Mouse (Mus musculus) liver, embryonic 14.5 days (tissue): ENCODE data around the gene Ddx21. TPM values are rescaled to one million over a fixed set of nuclear protein-coding genes. Genes with fewer than 3 reads are reported as not detected.
A peak's percentile ranks its signal among the peaks of the same experiment; 100 is the strongest.

Source experiments
- ATAC-seq: fragments of 200-750 bp; cut with Nextera tagmentation; 2 replicates; pipeline ENCODE4 v1.8.0; 2017; ENCODE audit warnings: moderate number of reproducible peaks, mild to moderate bottlenecking, moderate library complexity; ENCODE audit not compliant: insufficient read depth
- DNase-seq, 3 experiments: peaks; one replicate each; pipeline ENCODE4 v3.0.0-alpha.2; 2012 to 2013; ENCODE audit warnings: low read depth in 3 of 3, low spot score in 3 of 3
- H3K27ac ChIP-seq: fragments of 300-500 bp; sonication (generic); 2 replicates; pipeline ENCODE4 v1.5.1; 2014; ENCODE audit warnings: moderate library complexity, mild to moderate bottlenecking, control low read depth, inconsistent platforms
- H3K27me3 ChIP-seq: fragments of 300-500 bp; sonication (generic); 2 replicates; pipeline ENCODE4 v1.6.1; 2014; ENCODE audit warnings: mild to moderate bottlenecking, low read length, moderate library complexity; ENCODE audit not compliant: control insufficient read depth, insufficient read depth
- H3K36me3 ChIP-seq: fragments of 300-500 bp; sonication (generic); replicated peaks from 2 replicates; pipeline ENCODE4 v1.6.1; 2014; ENCODE audit warnings: low read depth; ENCODE audit not compliant: control insufficient read depth, insufficient read depth
- H3K4me1 ChIP-seq, 2 experiments: fragments of 200-500 bp in 1 of 2; fragments of 300-500 bp in 1 of 2; sonication (generic) in 1 of 2; replicated peaks; 2 replicates each; pipeline ENCODE4 v1.6.1; 2012 to 2014; ENCODE audit warnings: antibody characterized with exemption in 1 of 2, inconsistent platforms in 1 of 2, low read length in 1 of 2; ENCODE audit not compliant: control insufficient read depth in 2 of 2, insufficient read depth in 2 of 2
- H3K4me2 ChIP-seq: fragments of 300-500 bp; sonication (generic); 2 replicates; pipeline ENCODE4 v1.6.1; 2014; ENCODE audit warnings: low read depth, mild to moderate bottlenecking, control low read depth, moderate library complexity
- H3K4me3 ChIP-seq, 2 experiments: fragments of 200-500 bp in 1 of 2; fragments of 300-500 bp in 1 of 2; sonication (generic) in 1 of 2; 2 replicates each; pipeline ENCODE4 v1.5.1; 2012 to 2014; ENCODE audit warnings: low read depth in 2 of 2, low read length in 2 of 2, mild to moderate bottlenecking in 2 of 2, control low read depth in 1 of 2, inconsistent platforms in 1 of 2, moderate library complexity in 1 of 2; ENCODE audit not compliant: insufficient read depth in 1 of 2
- H3K9ac ChIP-seq: fragments of 300-500 bp; sonication (generic); replicated peaks from 2 replicates; pipeline ENCODE4 v1.6.1; 2014; ENCODE audit warnings: mild to moderate bottlenecking, control low read depth, moderate library complexity
- H3K9me3 ChIP-seq: fragments of 300-500 bp; sonication (generic); 2 replicates; pipeline ENCODE4 v1.6.1; 2016; ENCODE audit warnings: low read length, mixed read lengths; ENCODE audit not compliant: control insufficient read depth
- CTCF ChIP-seq: IDR thresholded peaks from 2 replicates; pipeline ENCODE4 v1.5.1; 2016; ENCODE audit warnings: antibody characterized with exemption, low read depth, control low read depth
- EP300 ChIP-seq: IDR thresholded peaks from 2 replicates; pipeline ENCODE4 v1.6.1; 2016; ENCODE audit warnings: antibody characterized with exemption, low read depth
- WGBS: fragments of 180-500 bp; shearing (Covaris S2); extraction: QIAGEN DNeasy Blood & Tissue Kit; methylation state at CpG from one replicate; pipeline ENCODE4 v1.1.7; 2014; ENCODE audit not compliant: insufficient replicate concordance; 5-methylcytosine and 5-hydroxymethylcytosine counted together
- polyA plus RNA-seq, 2 experiments: library from polyadenylated mRNA; depleted of rRNA in 1 of 2; stranded (reverse) in 1 of 2; unstranded in 1 of 2; fragments of >200 nt; fragmentation: Nextera tagmentation in 1 of 2; extraction: Ambion mirVana in 1 of 2; gene quantifications; 2 replicates each; pipeline versions ENCODE4 v1.2.1 to v1.2.3; 2012 to 2014

The Ddx21 gene
- polyA plus RNA-seq, 2 experiments: 19.2 to 31.5 TPM

DNA sequence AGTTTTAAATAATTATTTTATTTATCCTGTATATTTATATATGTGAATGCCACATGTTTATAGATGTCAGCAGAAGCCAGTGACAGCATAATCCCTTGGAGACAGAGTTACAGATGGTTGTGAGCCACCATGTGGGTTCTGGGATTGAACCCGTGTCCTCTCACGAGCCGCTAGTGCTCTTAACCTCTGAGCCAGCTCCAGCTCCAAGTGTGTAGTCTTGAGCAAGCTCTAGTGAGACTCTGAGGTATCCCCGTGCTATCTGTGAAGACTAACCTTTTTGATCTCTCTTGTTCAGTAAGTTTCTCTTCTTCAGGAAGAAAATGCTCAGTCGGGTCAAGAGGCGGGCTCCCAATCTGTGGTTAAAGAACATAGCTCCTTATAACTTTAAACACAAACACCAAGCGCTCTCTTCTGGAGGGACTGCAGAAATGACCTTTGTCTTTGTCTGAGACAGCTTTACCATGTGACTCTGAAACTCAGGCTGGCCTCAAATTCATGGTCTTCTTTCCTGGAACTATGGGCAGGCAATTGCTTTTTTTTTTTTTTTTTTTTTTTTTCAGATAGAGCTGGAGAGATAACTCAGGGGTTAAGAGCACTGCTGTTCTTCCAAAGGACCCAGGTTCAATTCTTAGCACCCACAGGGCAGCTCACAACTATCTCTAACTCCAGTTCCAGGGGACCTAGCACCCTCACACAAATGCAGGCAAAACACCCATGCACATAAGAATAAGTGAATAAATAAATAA lies 31.8 kb downstream of the Ddx21 start:
- Histone ChIP-seq H3K4me1 (no peaks in the 10 kb centered on the region), H3K9me3 (no peaks in the 10 kb centered on the region), H3K9ac (no peak overlapping the region), H3K27ac (no peak overlapping the region), H3K4me3 (no peak overlapping the region), H3K4me2 (no peak overlapping the region), H3K36me3 (peaks cover 17% of the 10 kb centered on the region), H3K27me3 (no peaks in the 10 kb centered on the region)
- DNase-seq (no peak), ATAC-seq (no peak)
- no peak for TF ChIP-seq CTCF
- no peak for TF ChIP-seq EP300
- 76% methylated on average over 7 of the region's 7 CpGs for WGBS

DNA sequence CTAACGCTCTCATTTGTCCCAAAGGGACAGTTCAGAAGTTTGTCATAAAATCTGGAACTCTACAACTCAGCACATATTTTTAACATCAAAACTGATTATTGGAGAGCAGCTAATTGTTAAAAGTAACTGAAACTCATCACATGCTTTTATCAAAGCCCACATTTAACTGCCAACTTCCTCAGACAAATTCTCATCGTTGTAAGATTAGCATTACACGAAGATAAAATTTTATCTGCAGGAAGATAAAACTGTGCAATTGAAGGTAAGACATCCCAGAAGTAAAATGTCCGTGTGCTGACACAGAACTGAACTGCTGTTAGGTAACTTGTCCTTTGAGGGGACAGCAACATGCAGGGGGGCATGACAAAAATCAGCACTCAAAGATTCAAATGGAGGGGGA lies 33.2 kb downstream of the Ddx21 start:
- Histone ChIP-seq H3K4me2 (no peak overlapping the region), H3K4me1 (no peaks in the 10 kb centered on the region), H3K27ac (no peak overlapping the region), H3K36me3 (peaks cover 18% of the 10 kb centered on the region), H3K9me3 (no peaks in the 10 kb centered on the region), H3K9ac (no peak overlapping the region), H3K27me3 (no peaks in the 10 kb centered on the region), H3K4me3 (no peak overlapping the region)
- TF ChIP-seq EP300: no peak
- no peak for TF ChIP-seq CTCF
- ATAC-seq: no peak
- 34% methylated on average over 4 of the region's 4 CpGs for WGBS
- DNase-seq: no peak

- DNase-seq (peak in 1 of 3 experiments; percentile 33), ATAC-seq (no peak)
- no peak for TF ChIP-seq EP300
- TF ChIP-seq CTCF: peak; percentile 90
Observed at GRCm38 (mm10) chr10:62557736-62558135, 44.3 kb downstream of the Ddx21 start.

DNA sequence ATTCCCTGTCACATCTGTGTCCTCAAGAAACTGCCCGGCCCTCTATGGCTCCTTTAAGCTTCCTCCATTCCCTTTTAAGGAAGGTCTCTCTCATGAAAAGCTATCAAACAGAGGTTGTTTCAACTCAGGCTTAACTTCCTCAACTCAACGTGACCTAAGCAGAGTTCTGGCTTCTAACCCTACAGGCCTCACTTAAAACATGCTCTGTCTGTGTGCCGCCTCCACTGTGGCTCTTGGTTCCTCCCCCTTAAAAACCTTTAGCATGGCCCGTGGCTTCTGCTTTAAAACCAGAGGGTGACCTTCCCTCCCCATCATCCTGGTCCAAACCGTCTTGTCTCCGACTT lies 45.6 kb downstream of the Ddx21 start:
- 58% methylated on average over 6 of the region's 6 CpGs for WGBS
- TF ChIP-seq EP300: no peak
- TF ChIP-seq CTCF: no peak
- H3K9me3 ChIP-seq: no peaks in the 10 kb centered on the region

More at GRCm38 (mm10) chr10:62557736-62558135, 44.3 kb downstream of the Ddx21 start:
- no peaks in the 10 kb centered on the region for H3K27me3 ChIP-seq
- WGBS: 75% methylated on average over 1 of the region's 1 CpGs
- H3K4me1 ChIP-seq: no peaks in the 10 kb centered on the region
- H3K4me3 ChIP-seq: no peak overlapping the region
- no peaks in the 10 kb centered on the region for H3K9me3 ChIP-seq
- no peak overlapping the region for H3K4me2 ChIP-seq
- no peak overlapping the region for H3K9ac ChIP-seq
- H3K27ac ChIP-seq: no peak overlapping the region
- no peaks in the 10 kb centered on the region; the same call in 1 of the 2 replicates for H3K36me3 ChIP-seq

GRCm38 (mm10) chr10:62555705-62556557 lies 46.1 kb downstream of the Ddx21 start:
- H3K4me1 ChIP-seq: no peaks in the 10 kb centered on the region
- H3K9me3 ChIP-seq: no peaks in the 10 kb centered on the region
- no peak overlapping the region for H3K4me3 ChIP-seq
- no peaks in the 10 kb centered on the region; the same call in 1 of the 2 replicates for H3K36me3 ChIP-seq
- no peak overlapping the region for H3K27ac ChIP-seq
- DNase-seq: no peak
- no peak for ATAC-seq
- H3K9ac ChIP-seq: no peak overlapping the region
- WGBS: 62% methylated on average over 11 of the region's 11 CpGs
- H3K27me3 ChIP-seq: no peaks in the 10 kb centered on the region
- TF ChIP-seq CTCF (no peak), EP300 (no peak)
- no peak overlapping the region for H3K4me2 ChIP-seq

More for the DNA sequence above, 45.6 kb downstream of the Ddx21 start:
- H3K9ac ChIP-seq: no peak overlapping the region
- no peak overlapping the region for H3K4me2 ChIP-seq
- no peak overlapping the region for H3K4me3 ChIP-seq
- H3K4me1 ChIP-seq: no peaks in the 10 kb centered on the region
- ATAC-seq (no peak), DNase-seq (no peak)
- H3K27ac ChIP-seq: no peak overlapping the region
- H3K36me3 ChIP-seq: no peaks in the 10 kb centered on the region; the same call in 1 of the 2 replicates
- H3K27me3 ChIP-seq: no peaks in the 10 kb centered on the region
